Mouse (Mus musculus): ENCODE data around the gene Mtr. TPM values are rescaled to one million over a fixed set of nuclear protein-coding genes. Genes with fewer than 3 reads are reported as not detected.

Mtr gene
- 11.4 and 11.9 TPM in 2 replicates for polyA plus RNA-seq (2015; fragmentation: Nextera tagmentation; extraction: Ambion mirVana)

DNA sequence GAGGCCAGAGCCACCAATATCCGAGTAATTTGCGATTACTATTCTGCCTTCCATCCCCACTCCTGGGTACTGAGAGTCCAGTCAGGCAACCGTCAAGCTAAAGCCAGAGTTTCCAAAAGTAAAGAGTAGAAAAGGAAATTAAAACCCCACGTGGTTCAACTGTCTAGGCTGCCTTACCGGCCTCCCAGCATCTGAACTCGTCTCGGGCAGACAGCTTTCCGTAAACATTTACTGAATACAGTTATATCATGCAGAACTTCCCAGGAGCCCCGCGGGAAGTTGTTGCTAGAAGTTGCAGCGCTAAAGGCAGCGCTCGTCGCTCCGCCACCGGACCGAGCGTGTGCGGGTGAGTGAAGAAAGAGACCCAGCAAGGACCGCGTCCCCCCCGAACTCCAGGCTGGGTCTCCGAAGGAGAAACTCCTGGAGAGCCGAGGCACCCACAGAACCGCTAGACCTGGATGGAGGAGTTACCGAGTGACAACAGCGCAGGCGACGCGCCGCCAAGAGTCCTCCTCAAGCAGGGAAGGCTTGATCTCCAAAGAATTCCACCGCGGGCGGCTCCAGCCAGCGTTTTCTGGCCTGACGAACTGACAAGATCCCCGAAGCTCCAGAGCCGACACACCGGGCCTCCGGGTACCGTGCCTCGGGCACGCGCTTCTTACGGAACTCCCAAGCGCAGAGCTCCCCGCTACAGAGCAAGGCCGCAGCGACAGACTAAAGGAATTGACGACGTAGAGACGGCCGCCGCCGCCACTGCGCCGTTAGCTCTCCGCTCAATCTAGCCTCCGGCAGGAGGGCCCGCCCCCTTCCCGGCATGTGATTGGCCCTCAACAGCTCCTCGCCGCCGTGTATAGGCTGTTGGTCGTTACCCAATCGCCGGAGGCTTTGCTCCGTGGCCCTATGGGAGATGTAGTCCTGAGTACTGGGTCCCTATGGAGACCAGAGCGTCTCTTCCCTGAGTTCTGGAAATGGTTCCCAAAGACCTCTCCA lies at the start of gene Mtr:
Gene Mtr (minus strand): TSS at position 723 of the 990 bp plus-strand sequence.
- peak; percentile 99 for ATAC-seq (replicated peaks; ENCODE audit: extremely low read depth, insufficient read depth, low FRiP score)
- Histone ChIP-seq H3K27me3 (ENCODE audit: control insufficient read depth, insufficient read depth, low read length) (no peaks in the 10 kb centered on the region), H3K9ac (ENCODE audit: low read length) (peak within 1 kb of the TSS; percentile 84), H3K4me3 (ENCODE audit: low read length) (peak within 1 kb of the TSS; percentile 71), H3K4me2 (ENCODE audit: low read depth, low read length) (peak within 1 kb of the TSS; percentile 88), H3K27ac (ENCODE audit: low read length) (peak within 1 kb of the TSS; percentile 91), H3K9me3 (replicated peaks; ENCODE audit: control insufficient read depth, low read length) (peaks cover 8% of the 10 kb centered on the region), H3K4me1 (ENCODE audit: control insufficient read depth, insufficient read depth, low read length) (peaks cover 12% of the 10 kb centered on the region), H3K36me3 (ENCODE audit: control insufficient read depth, insufficient read depth) (peaks cover 2% of the 10 kb centered on the region; the same call in 1 of the 2 replicates)
- under 1% methylated on average over 69 of the region's 69 CpGs for WGBS

DNA sequence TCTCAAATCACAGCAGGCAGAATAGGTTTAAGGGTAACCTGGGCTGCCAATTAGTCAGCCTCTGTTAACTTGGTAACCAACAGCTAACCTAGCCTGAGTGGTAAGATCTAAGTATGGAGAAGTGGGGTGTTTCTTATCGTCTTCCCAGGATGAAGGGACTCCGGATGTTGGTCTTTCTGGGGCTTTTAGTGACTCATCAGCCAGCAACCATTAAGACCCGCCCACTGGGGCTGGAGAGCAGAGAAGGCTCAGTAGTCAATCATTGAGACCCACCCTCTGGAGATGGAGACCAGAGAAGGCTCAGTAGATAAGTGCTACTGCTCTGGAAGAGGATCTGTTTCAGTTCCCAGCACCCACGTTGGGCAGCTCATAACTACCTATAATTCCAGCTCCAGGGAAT lies 49.4 kb upstream of the Mtr start:
- Histone ChIP-seq H3K4me1 (ENCODE audit: control insufficient read depth, insufficient read depth, low read length) (peaks cover 30% of the 10 kb centered on the region), H3K9me3 (replicated peaks; ENCODE audit: control insufficient read depth, low read length) (no peaks in the 10 kb centered on the region), H3K27me3 (ENCODE audit: control insufficient read depth, insufficient read depth, low read length) (no peaks in the 10 kb centered on the region), H3K36me3 (ENCODE audit: control insufficient read depth, insufficient read depth) (peaks cover 35% of the 10 kb centered on the region), H3K9ac (ENCODE audit: low read length) (no peak overlapping the region), H3K4me3 (ENCODE audit: low read length) (no peak overlapping the region), H3K27ac (ENCODE audit: low read length) (peak overlapping the region; percentile 66), H3K4me2 (ENCODE audit: low read depth, low read length) (no peak overlapping the region)
- no peak for ATAC-seq (replicated peaks; ENCODE audit: extremely low read depth, insufficient read depth, low FRiP score)
- 45% methylated on average over 4 of the region's 4 CpGs for WGBS

DNA sequence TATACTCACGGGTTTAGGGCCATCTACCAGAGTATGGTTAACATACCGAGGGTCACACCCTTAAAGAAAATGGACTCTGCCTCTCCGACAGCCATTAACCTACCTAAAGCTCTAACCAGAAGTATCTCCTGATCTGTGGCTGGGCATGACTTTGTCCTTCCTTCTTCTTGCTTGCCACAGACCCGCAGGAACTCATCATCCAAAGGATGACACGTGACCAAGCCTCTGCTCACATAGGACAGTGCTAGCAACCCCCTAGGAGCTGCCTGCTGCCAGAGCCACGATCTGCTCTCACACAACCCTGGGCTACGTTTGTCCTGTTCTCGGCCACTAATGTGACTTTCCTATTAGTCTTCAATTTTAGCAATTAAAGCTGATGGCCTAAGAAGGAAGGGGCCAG lies 47.6 kb upstream of the Mtr start:
- Histone ChIP-seq H3K4me3 (ENCODE audit: low read length) (no peak overlapping the region), H3K9ac (ENCODE audit: low read length) (no peak overlapping the region), H3K4me2 (ENCODE audit: low read depth, low read length) (no peak overlapping the region), H3K27me3 (ENCODE audit: control insufficient read depth, insufficient read depth, low read length) (no peaks in the 10 kb centered on the region), H3K4me1 (ENCODE audit: control insufficient read depth, insufficient read depth, low read length) (peaks cover 31% of the 10 kb centered on the region), H3K9me3 (replicated peaks; ENCODE audit: control insufficient read depth, low read length) (no peaks in the 10 kb centered on the region), H3K27ac (ENCODE audit: low read length) (peak overlapping the region; percentile 14; the same call in 1 of the 2 replicates), H3K36me3 (ENCODE audit: control insufficient read depth, insufficient read depth) (peaks cover 37% of the 10 kb centered on the region)
- 83% methylated on average over 8 of the region's 8 CpGs for WGBS
- ATAC-seq (replicated peaks; ENCODE audit: extremely low read depth, insufficient read depth, low FRiP score): no peak

DNA sequence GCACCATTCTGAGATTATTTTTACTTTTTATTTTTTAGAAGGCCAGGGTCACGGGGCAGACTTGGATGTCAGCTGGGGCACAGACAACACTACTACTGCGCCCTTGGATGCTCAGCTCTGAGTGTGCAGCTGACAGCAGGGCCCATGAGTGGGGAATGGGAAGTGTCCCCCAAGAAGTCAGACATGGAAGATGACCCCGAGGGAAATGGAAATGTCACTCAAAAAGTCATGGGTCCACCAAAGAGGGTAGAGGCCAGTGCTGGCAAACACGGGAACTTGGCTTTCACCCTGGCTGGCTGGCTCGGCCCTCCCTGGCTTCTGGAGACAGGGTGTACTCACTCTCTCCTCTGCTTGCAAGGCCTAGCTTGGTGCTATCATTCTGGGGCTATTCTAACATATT lies 47.1 kb upstream of the Mtr start:
- no peak for ATAC-seq (replicated peaks; ENCODE audit: extremely low read depth, insufficient read depth, low FRiP score)
- Histone ChIP-seq H3K9me3 (replicated peaks; ENCODE audit: control insufficient read depth, low read length) (no peaks in the 10 kb centered on the region), H3K4me2 (ENCODE audit: low read depth, low read length) (no peak overlapping the region), H3K9ac (ENCODE audit: low read length) (no peak overlapping the region), H3K4me1 (ENCODE audit: control insufficient read depth, insufficient read depth, low read length) (peaks cover 35% of the 10 kb centered on the region), H3K36me3 (ENCODE audit: control insufficient read depth, insufficient read depth) (peaks cover 37% of the 10 kb centered on the region), H3K4me3 (ENCODE audit: low read length) (no peak overlapping the region), H3K27me3 (ENCODE audit: control insufficient read depth, insufficient read depth, low read length) (no peaks in the 10 kb centered on the region), H3K27ac (ENCODE audit: low read length) (no peak overlapping the region)
- 86% methylated on average over 5 of the region's 5 CpGs for WGBS

DNA sequence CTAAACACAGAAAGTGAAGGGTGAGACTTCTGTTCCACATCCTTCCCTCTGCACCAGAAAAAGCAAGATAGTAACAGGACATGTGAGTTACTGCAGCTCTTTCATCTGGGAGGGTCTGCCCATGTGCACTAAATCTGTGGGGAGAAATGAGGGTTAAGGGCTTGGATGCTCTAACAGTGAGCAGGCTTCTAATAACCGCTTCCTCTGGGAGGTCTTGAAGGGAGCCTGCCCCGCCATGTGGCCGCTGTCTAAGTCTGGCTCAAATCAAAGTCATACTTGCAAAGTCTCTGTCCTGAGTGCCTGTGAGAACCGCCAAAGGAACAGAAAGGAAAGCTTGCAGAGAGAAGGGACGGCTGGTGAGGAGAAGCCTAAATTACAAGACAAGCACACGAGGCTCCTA lies 39.9 kb upstream of the Mtr start:
- no peak overlapping the region for H3K4me3 ChIP-seq (ENCODE audit: low read length)
- no peak overlapping the region for H3K9ac ChIP-seq (ENCODE audit: low read length)
- H3K9me3 ChIP-seq (replicated peaks; ENCODE audit: control insufficient read depth, low read length): no peaks in the 10 kb centered on the region
- H3K27ac ChIP-seq (ENCODE audit: low read length): peak overlapping the region; percentile 14; the same call in 1 of the 2 replicates
- WGBS: 54% methylated on average over 6 of the region's 6 CpGs
- peaks cover 14% of the 10 kb centered on the region for H3K36me3 ChIP-seq (ENCODE audit: control insufficient read depth, insufficient read depth)
- peaks cover 21% of the 10 kb centered on the region; the same call in 1 of the 2 replicates for H3K4me1 ChIP-seq (ENCODE audit: control insufficient read depth, insufficient read depth, low read length)
- ATAC-seq (replicated peaks; ENCODE audit: extremely low read depth, insufficient read depth, low FRiP score): no peak
- H3K27me3 ChIP-seq (ENCODE audit: control insufficient read depth, insufficient read depth, low read length): no peaks in the 10 kb centered on the region
- no peak overlapping the region for H3K4me2 ChIP-seq (ENCODE audit: low read depth, low read length)

DNA sequence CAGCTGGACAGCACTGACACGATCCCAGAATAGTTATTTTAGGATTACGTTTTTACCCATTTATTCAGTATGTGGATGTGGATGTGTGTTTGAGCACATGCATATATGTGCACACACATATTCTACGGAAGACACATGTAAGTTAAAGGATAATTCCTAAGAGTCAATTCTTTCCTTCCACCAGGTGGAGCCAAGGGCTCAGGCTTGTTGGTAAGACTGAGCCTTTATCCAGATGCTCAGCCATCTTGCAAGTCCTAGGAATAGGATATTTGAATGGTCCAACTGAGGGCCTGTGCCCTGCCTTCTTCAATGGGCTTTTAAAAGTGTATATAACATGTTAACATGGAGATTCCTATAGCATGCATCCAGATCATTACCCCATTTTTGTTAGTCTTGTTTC lies 38.8 kb upstream of the Mtr start:
- Histone ChIP-seq H3K36me3 (ENCODE audit: control insufficient read depth, insufficient read depth) (peaks cover 20% of the 10 kb centered on the region), H3K4me2 (ENCODE audit: low read depth, low read length) (no peak overlapping the region), H3K9me3 (replicated peaks; ENCODE audit: control insufficient read depth, low read length) (no peaks in the 10 kb centered on the region), H3K9ac (ENCODE audit: low read length) (no peak overlapping the region), H3K27ac (ENCODE audit: low read length) (peak overlapping the region; percentile 62), H3K4me3 (ENCODE audit: low read length) (no peak overlapping the region), H3K4me1 (ENCODE audit: control insufficient read depth, insufficient read depth, low read length) (peaks cover 19% of the 10 kb centered on the region; the same call in 1 of the 2 replicates), H3K27me3 (ENCODE audit: control insufficient read depth, insufficient read depth, low read length) (no peaks in the 10 kb centered on the region)
- WGBS: 75% methylated on average over 3 of the region's 3 CpGs
- ATAC-seq (replicated peaks; ENCODE audit: extremely low read depth, insufficient read depth, low FRiP score): no peak

DNA sequence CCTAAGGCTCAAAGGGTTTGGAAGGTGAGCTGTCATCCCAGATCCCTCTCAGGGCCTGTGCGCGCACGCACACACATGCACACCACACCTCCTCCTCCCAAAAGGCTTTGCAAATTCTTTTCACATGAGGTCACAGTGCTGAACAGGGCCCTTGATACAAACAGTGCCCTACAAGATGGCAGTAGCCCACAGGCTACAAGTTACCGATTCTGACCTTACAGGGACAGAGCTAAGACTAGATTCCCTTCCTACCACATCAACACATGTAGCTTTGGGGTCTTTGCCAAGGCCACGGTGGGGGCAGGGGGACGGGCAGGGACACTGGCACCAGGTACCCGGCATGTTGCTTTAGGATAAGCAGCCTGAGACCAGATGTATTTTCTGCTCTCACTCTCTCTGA lies 35.9 kb upstream of the Mtr start:
- Histone ChIP-seq H3K27me3 (ENCODE audit: control insufficient read depth, insufficient read depth, low read length) (no peaks in the 10 kb centered on the region), H3K4me2 (ENCODE audit: low read depth, low read length) (no peak overlapping the region), H3K4me1 (ENCODE audit: control insufficient read depth, insufficient read depth, low read length) (peaks cover 3% of the 10 kb centered on the region; the same call in 1 of the 2 replicates), H3K4me3 (ENCODE audit: low read length) (no peak overlapping the region), H3K9ac (ENCODE audit: low read length) (peak overlapping the region; percentile 26), H3K27ac (ENCODE audit: low read length) (peak overlapping the region; percentile 87), H3K36me3 (ENCODE audit: control insufficient read depth, insufficient read depth) (peaks cover 34% of the 10 kb centered on the region), H3K9me3 (replicated peaks; ENCODE audit: control insufficient read depth, low read length) (no peaks in the 10 kb centered on the region)
- peak; percentile 93 for ATAC-seq (replicated peaks; ENCODE audit: extremely low read depth, insufficient read depth, low FRiP score)
- WGBS: 33% methylated on average over 7 of the region's 7 CpGs

DNA sequence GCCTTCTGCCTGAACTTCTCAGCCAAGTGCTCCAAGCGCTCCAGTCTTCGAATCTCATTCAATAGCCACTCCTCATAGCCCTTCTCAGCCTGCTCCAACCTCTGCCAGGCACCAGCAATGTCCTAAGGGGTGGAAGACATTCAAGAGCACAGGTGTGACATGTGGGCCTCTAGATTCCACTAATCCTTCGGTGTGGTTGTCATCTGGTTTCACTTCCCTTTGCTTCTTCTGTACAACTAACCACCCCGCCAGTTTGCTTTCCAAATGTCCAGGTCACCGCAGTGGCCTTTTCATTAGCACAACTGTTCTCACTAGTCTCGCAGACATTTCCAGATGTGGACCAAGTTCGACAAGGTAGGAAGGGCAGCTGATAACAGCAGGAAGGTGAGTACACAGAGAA lies 32.8 kb upstream of the Mtr start:
- no peaks in the 10 kb centered on the region for H3K9me3 ChIP-seq (replicated peaks; ENCODE audit: control insufficient read depth, low read length)
- H3K36me3 ChIP-seq (ENCODE audit: control insufficient read depth, insufficient read depth): peaks cover 40% of the 10 kb centered on the region
- no peak overlapping the region for H3K9ac ChIP-seq (ENCODE audit: low read length)
- 0 out of 2 replicates have a peak, but pooled peaks cover 3% of the 10 kb centered on the region for H3K4me1 ChIP-seq (ENCODE audit: control insufficient read depth, insufficient read depth, low read length)
- H3K27ac ChIP-seq (ENCODE audit: low read length): no peak overlapping the region
- 89% methylated on average over 7 of the region's 7 CpGs for WGBS
- no peak overlapping the region for H3K4me3 ChIP-seq (ENCODE audit: low read length)
- no peak overlapping the region for H3K4me2 ChIP-seq (ENCODE audit: low read depth, low read length)
- no peaks in the 10 kb centered on the region for H3K27me3 ChIP-seq (ENCODE audit: control insufficient read depth, insufficient read depth, low read length)
- ATAC-seq (replicated peaks; ENCODE audit: extremely low read depth, insufficient read depth, low FRiP score): no peak

DNA sequence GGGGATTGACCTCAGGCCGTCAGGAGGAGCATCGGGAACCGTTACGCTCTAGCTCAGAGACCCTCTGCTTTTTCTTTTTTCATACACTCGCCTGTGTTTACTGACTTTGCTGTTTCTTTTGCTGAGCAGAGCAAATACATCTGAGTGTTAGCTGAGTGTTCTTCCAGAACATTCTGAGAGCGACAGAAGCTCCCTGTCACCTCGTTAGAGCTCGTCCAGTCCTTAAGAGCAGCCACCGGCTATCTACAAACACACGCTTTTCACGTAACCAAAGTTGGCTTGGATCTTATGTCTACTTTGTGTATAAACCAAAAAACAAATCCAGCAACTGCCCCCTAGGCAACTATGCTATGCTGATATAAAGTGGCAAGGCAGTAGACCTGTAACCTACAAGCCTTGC lies 26.6 kb upstream of the Mtr start:
- Histone ChIP-seq H3K9ac (ENCODE audit: low read length) (0 out of 2 replicates have a peak overlapping the region, but pooled peaks have one; percentile 33), H3K27me3 (ENCODE audit: control insufficient read depth, insufficient read depth, low read length) (no peaks in the 10 kb centered on the region), H3K4me2 (ENCODE audit: low read depth, low read length) (no peak overlapping the region), H3K27ac (ENCODE audit: low read length) (peak overlapping the region; percentile 93), H3K4me1 (ENCODE audit: control insufficient read depth, insufficient read depth, low read length) (peaks cover 6% of the 10 kb centered on the region; the same call in 1 of the 2 replicates), H3K36me3 (ENCODE audit: control insufficient read depth, insufficient read depth) (peaks cover 42% of the 10 kb centered on the region), H3K9me3 (replicated peaks; ENCODE audit: control insufficient read depth, low read length) (no peaks in the 10 kb centered on the region), H3K4me3 (ENCODE audit: low read length) (no peak overlapping the region)
- 55% methylated on average over 11 of the region's 11 CpGs for WGBS
- no peak for ATAC-seq (replicated peaks; ENCODE audit: extremely low read depth, insufficient read depth, low FRiP score)
